Mouse (Mus musculus): ENCODE data around the gene Jmjd1c.

Gene Jmjd1c

DNA sequence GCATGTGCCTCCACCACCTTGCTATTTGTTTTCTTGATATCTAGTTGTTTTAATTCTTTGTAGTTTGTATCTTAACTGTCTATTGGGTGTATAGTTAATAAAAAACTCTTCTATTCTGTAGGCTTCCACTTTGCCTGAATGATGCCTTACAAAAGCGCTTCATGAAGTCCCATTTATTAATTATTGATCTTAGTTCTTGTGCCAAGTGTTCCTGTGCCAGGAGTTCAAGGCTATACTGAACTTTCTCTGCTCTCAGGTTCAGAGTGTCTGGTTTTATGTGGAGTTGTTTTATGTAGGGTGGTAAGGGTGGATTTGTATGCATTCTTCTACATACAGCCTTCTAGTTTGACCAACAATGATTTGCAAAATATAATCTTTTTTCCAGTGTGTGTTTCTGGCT, 99.7 kb downstream of the Jmjd1c start:
- DNase-seq = no peak

DNA sequence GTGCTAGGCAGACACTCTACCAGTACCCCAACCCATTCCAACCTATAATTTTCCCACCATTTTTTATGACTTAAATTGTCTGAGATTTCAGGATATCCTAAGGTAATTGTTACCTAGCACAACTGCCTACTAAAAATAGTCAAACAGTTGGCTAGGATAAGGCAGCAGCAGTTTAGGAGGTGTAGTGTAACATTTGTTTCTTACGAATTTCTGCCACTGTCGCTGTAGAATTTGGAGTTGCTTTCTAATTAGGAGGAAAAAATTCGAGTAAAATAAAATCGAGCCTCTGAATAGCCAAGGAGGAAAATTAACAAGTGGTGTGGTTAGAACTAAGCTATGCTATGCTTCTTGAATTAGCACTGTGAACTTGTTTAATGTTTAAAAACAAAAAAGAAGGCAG, 101.3 kb downstream of the Jmjd1c start:
- no peak for DNase-seq

DNA sequence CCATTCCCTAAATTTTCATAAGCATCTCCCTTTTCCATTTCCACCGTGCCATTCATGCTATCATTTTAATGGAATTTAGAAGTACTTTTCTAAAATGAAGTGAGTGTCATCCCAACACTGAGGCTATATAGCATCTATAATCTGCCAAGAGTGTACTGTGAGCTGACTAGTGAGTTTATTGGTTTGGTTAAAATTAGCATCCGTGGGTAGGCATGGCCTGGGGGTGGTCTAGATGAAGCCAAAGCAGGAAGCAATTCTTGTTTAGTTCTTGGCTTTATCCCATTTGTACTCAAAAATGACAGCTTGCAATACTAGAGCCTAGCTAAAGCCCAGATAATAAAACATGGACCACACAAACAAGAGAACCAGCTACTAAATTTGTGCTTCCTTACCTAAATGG, 101.9 kb downstream of the Jmjd1c start:
- DNase-seq = no peak

GRCm38 (mm10) chr10:67201769-67202168, 105.8 kb downstream of the Jmjd1c start:
- no peak for DNase-seq

DNA sequence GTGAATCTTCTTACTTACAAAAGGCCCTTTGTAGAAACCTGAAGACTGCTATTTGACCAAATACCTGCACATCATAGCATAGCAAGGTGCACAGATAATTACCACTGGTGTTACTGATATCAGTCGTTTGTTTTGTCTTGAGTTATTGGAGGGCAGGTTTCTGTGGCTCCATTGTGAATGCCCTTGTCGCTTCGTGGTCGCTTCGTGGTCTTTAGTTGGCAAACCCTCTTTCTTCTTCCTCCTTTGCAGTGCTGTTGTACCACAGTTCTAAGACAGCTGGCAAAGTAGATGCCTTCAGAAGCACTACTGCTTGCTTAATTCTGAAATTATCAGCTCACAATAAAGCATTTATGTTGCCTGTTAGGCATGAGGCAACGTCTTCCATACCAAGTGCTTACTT, 106.5 kb downstream of the Jmjd1c start:
- DNase-seq = no peak

DNA sequence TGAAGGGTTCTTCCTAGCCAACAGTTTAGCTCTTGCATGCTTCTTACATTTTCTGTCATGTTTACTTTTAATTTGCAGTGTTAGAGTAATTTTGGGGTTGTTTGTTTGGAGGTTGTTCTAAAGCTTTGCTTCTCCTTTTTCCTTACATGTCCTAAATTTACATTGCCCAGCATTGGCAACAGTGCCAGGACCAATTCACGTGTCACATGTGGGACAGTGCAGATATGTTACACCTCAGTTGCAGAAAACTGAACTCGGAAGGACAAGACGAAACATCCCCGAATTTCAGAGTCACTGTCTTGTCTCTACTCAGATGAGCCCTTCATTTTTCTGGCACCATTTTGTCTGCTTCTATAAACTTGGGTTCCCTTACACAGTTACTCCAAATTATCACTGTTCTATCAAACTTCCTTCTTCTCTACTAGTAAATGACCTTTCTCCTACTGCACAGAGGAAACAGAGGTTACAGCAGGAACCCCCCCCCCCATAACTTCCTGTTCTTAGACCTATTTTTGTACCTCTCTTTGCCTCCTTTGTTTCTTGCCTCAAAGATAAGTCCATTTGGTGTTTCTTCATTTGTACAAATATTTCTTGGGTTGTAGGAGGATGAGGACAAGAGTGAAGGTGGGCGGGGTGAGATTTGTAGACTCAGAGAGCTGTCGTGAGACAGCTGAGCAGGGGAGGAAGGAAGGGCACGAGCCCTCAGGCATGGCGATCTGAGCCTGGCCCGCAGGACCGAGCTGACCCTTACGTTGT, 108.9 kb downstream of the Jmjd1c start:
- peak; percentile 43 for DNase-seq

GRCm38 (mm10) chr10:67207931-67208330, 112.0 kb downstream of the Jmjd1c start:
- DNase-seq = no peak

DNA sequence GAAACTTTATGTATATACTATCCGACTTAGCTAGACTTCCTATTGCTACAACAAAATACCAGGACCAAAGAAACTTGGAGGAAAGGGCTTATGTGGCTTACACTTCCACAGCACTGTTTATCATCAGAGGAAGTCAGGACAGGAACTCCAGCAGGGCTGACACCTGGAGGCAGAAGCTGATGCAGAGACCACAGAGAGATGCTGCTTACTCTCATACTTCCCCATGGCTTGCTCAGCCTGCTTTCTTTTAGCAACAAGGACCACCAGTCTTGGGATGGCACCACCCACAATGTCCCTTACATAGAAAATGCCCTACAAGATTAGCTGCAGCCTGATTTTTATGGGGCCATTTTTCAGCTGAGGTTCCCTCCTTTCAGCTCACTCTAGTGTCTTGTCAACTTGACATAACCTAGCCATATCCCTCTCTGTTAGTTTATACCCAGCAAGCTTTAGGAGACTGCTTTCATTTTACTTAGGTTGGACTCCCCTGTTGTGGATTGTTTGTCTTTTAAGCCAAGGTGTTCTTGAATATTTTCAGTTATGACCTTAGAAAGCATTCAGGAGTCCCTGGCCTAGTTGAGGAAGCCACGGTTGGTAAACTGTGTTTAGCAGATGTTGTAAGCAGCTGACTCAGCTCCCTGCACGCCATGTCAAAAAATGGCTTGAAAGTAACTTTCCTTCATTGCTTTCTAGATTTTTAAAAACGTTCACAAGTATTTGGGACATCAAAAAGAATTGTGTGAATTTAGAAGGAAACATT, 114.2 kb downstream of the Jmjd1c start:
- no peak for DNase-seq

- DNase-seq = no peak
Observed at GRCm38 (mm10) chr10:67212031-67212430, 116.1 kb downstream of the Jmjd1c start.

DNA sequence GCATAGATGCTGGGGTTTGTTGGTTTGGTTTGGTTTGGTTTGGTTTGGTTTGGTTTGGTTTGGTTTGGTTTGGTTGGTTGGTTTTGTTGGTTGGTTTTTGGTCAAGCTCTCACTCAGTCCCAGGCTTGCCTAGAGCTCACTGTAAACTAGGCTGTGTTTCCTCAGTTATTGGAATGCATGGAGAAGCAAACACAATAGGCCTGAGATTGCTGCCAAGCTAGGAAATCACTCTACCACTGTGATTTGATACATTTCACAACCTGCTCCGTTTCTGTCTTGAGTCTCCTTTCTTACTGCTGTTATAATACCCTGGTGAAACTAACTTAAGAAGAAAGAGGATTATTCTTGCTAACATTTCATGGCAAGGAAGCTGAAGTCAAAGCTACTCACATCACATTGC, 117.8 kb downstream of the Jmjd1c start:
- no peak for DNase-seq

DNA sequence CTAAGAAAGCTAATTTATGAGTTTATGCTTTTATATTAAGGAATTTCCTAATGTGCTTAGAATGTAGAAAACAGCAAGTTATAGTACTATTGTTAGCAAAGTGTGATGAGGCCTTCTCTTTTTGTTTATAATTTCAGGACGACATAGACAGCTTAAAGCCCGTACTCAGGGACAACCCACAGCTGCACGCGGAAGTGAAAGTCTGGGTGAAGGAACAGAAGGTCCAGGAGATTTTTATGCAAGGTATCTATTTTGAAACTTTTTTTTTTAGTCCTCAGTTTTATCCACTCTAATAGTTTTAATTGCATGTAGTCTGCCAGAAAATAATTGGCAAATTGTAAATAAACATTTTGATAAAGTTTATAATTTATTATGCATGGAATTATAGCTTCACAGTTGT, 119.2 kb downstream of the Jmjd1c start:
- no peak for DNase-seq

- DNase-seq = no peak
Observed at GRCm38 (mm10) chr10:67216872-67217271, 120.9 kb downstream of the Jmjd1c start.

- DNase-seq = no peak
Observed at GRCm38 (mm10) chr10:67218873-67219565, 123.1 kb downstream of the Jmjd1c start.

- no peak for DNase-seq
Observed at GRCm38 (mm10) chr10:67220251-67220650, 124.3 kb downstream of the Jmjd1c start.

- DNase-seq = no peak
Observed at GRCm38 (mm10) chr10:67221284-67221683, 125.4 kb downstream of the Jmjd1c start.

DNA sequence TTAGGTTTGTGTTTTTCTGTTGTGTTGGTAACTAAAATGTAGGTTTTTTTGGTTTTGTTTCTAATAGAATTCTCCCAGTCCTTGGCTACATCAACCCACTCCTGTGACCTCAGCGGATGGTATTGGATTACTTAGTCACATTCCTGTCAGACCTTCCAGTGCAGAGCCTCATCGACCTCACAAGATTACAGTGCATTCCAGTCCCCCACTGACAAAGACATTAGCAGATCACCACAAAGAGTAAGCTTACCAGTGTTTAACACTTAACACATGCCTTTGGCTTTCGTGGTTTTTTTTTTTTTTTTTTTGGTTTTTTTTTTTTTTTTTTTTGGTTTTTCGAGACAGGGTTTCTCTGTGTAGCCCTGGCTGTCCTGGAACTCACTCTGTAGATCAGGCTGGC, 128.0 kb downstream of the Jmjd1c start:
- no peak for DNase-seq

DNA sequence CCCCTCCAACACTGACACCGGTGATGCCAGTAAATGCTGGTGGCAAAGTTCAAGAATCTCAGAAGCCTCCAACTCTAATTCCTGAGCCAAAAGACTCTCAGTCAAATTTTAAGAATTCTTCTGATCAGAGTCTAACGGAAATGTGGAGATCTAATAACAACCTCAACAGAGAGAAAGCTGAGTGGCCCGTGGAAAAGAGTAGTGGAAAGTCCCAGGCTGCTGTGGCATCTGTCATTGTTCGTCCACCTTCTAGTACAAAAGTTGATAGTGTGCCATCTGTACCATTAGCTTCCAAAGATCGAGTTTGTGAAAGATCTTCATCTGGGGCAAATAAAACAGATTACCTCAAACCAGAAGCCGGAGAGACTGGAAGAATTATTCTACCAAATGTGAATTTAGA, 129.6 kb downstream of the Jmjd1c start:
- no peak for DNase-seq

GRCm38 (mm10) chr10:67226109-67226508, 130.2 kb downstream of the Jmjd1c start:
- DNase-seq = peak; percentile 69

DNA sequence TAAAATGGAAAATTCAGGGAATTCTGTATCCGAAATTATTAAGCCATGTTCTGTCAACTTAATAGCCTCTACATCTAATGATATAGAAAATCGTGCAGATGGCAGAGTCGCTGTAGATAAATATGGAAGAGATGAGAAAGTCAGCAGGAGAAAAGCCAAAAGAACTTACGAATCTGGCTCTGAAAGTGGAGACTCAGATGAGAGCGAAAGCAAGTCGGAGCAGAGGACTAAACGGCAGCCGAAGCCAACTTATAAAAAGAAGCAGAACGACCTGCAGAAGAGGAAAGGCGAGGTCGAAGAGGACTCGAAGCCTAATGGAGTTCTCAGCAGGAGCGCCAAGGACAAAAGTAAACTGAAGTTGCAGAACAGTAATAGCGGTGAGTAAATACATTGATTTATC, 130.6 kb downstream of the Jmjd1c start:
- no peak for DNase-seq

- no peak for DNase-seq
Observed at GRCm38 (mm10) chr10:67230439-67230838, 134.5 kb downstream of the Jmjd1c start.

DNA sequence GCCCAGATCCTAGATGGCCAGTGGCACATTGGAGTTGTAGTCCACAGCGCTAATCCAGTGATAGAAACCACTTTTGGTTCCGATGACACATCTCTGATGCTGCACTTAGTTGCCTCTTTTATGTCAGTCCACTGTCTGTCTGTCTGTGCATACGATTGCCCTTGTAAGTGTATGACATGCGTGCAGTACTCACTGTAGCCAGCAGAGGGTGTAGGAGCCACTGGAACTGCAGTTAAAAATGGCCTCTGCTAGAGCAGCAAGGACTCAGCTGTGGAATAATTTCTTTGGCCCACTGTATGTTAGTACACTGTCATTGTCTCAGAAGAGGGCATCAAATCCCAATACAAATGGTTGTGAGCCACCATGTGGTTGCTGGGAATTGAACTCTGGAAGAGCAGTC, 151.2 kb downstream of the Jmjd1c start:
- DNase-seq = peak; percentile 72

- no peak for DNase-seq
Observed at GRCm38 (mm10) chr10:67249486-67249885, 153.6 kb downstream of the Jmjd1c start.

DNA sequence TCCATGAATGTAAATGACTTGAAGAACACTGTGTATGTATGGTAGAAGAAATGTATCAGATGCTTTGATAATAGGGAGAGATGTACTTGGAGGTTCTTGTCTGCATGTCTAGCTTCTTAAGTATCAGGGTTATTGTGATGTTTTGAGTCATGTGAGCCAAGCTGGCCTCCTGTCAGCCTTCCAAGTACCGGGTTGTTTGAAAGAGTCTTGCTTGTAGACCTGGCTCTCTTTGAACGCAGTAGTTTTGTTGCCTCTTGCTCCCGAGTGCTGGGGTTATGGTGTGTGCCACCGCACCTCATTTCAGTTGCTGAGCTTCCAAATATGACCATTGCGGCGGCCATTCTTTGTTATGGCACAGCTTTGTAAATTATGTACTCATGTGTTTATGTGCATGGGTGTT, 154.9 kb downstream of the Jmjd1c start:
- no peak for DNase-seq

GRCm38 (mm10) chr10:67252353-67252752, 156.4 kb downstream of the Jmjd1c start:
- DNase-seq = peak; percentile 38

Measured in kidney, postnatal 10 days (tissue).